Mouse (Mus musculus) bone marrow, adult 2 months (tissue): Measurements from ENCODE around the gene Tdo2.

Experiments used
- CTCF ChIP-seq: fragments of 200-500 bp; IDR thresholded peaks from 2 replicates; pipeline ENCODE4 v1.5.1; 2011; ENCODE audit warnings: low read length, control low read depth; ENCODE audit not compliant: control insufficient read depth, insufficient read depth
- POLR2A ChIP-seq: fragments of 200-500 bp; IDR thresholded peaks from 2 replicates; pipeline ENCODE4 v1.6.1; 2011; ENCODE audit warnings: low read depth, mild to moderate bottlenecking, control low read depth, low read length, borderline replicate concordance; ENCODE audit not compliant: control insufficient read depth

GRCm38 (mm10) chr3:81922910-81923309 lies 53.1 kb downstream of the Tdo2 start:
- no peak for TF ChIP-seq CTCF
- no peak for TF ChIP-seq POLR2A
